Mouse (Mus musculus) frontal cortex, adult (tissue): ENCODE data around the gene Uqcrq.
A peak's percentile ranks its signal among the peaks of the same experiment; 100 is the strongest.

Source experiments
- ATAC-seq: cut with Nextera tagmentation; 2 replicates; pipeline ENCODE4 v1.9.2; 2017; ENCODE audit warnings: mild to moderate bottlenecking, moderate library complexity, mixed read lengths; ENCODE audit not compliant: low TSS enrichment

The Uqcrq gene

DNA sequence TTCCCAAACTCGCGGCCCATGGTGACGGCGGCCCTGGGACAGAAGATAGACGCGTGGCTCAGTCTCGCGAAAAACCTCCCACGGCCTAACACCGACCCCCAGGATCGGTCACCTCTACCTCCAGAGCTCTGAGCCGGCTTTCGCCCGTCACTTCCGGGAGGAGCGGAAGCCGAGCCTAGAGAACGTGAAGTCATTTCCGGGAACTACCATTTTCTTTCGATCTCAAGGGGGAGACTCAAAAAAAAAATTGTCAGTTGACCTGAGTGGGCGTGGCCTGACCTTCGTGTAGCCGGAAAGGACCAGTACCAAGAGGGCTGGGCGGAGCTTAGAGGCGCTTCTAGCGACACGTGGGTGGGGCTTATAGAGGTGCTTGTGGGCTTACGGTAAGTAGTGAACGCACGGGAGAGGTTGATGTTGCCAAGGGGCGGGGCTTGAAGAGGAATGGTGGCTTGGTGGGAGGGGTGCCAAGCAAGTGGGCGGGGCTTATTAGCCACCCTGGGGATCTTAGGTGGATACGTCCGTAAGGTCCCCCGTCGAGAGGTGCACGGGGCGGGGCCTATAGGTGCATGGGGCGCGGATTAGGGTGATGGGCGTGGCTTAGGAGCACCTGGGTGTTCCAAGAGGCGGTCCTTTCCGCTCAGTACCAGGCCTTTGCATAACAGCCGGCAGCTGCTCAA, at the start of gene Uqcrq, which contains the start of gene Gdf9:
Uqcrq (minus strand) TSS at position 162 of the 677 bp plus-strand sequence.
Gdf9 (plus strand) TSS at position 354 of the 677 bp plus-strand sequence.
- ATAC-seq = peak; percentile 88

DNA sequence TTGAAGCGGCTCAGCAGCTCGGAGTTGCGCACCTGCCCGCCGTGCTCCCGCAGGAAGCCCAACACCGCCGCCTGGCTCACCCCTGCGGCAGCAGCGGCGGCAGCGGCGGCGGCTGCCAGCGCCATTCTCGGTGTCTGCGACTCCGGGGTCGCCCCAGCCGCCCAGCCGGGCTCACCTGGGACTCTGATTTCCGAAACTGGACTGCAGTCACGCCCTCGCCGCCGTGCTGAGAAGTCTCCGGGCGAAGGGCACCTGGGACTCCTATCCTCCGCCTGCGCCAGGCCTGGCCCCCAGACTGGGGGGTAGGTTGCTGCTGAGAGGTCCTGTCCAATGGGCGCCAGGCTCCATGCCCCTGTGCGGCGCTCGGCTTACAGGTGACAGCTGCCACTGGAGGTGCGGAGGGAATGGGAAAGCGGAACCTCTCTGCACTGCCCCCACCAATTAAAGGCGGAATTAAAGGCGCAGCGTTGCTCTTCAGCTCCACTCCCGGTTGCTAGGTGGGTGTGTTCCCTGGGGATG, 49.2 kb upstream of the Uqcrq start, which contains the start of the genes Gm9945 and Sowaha:
Gm9945 (plus strand) TSS at position 384 of the 519 bp plus-strand sequence.
Sowaha (minus strand) TSS at position 492 of the 519 bp plus-strand sequence.
- peak; percentile 62 for ATAC-seq

DNA sequence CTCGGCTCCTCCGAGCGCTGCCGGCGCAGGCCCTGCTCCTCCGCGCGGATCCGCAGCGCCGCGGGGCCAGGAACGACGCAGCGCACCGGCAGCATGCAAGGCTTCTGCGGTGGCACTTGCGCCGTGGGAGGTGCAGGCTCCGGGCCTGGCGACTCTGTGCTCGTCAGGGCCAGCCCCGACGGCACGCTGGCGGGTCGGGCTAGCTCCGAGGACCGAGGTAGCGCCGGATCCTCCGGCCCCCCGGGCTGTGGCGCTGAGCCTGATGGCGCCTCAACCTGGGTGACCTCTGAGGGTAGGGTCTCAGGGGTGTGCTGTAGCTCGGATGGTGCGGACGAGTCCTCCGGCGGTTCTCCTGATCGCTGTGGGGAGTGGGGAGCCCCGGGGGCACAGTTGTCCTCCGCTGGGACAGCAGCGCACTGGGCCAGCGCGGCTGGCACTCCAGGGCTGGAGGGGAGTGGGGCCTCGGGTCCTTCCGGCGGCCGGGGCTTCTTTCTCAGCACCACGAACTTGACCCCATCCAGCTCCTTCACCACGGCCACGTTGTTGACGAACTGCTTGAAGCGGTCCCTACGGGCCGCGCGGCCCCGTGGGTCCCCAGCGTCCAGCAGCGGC, 48.6 kb upstream of the Uqcrq start:
- peak; percentile 50 for ATAC-seq

DNA sequence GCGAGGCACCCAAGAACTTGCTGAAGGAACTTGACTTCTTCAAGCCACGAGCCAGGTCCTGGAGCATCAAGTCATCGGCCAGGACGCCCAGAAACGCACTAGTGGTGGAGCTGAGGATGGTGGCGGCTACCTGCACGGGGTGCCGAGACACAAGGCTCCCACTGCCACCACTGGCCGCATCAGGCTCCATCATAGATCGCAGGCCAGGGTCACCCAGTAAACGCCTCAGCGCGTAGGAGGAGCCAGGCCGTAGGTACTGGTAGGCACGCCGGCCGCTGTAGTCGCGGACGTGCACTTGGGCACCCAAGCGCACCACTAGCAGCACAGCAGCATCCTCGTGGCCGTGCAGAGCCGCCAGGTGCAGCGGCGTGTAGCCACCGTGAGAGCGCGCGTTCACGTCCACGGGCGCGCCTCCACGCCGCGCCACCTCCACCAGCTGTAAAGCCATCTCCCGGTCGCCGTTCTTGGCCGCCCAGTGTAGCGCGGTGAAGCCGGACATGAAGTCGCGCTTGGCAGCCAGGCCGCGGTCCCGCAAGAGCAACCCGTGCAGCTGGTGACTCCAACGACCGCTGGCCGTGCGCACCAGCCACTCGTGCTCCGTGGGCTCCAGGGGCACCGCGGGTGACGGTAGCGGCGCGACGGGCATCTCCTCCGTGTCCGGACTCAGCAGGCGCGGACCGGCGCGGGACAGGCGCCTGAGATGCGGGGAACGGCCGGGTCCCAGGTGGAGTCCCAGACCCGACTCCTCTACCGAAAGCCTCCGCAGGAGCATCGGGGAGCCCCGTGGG, 47.9 kb upstream of the Uqcrq start:
- peak; percentile 15; the same call in 1 of the 2 replicates for ATAC-seq

DNA sequence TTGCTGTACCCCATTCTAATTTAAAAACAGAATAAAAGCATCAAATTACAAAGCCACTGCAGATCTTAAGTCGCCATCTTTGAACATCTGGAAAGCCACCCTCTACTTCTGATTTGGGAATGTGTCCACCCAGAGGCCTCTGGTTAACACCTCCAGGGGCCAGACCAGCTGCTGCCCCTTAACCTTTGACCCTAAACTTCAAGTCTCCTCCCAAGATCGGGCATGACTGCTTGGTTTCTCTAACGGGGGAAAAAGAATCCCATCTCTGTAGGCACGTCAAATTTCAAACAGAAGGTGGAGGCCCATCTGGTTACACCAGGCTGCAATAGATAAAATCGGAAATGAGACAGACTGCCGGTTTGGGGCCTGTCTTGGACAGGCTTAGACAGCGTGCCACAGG, 47.2 kb upstream of the Uqcrq start:
- ATAC-seq = no peak

DNA sequence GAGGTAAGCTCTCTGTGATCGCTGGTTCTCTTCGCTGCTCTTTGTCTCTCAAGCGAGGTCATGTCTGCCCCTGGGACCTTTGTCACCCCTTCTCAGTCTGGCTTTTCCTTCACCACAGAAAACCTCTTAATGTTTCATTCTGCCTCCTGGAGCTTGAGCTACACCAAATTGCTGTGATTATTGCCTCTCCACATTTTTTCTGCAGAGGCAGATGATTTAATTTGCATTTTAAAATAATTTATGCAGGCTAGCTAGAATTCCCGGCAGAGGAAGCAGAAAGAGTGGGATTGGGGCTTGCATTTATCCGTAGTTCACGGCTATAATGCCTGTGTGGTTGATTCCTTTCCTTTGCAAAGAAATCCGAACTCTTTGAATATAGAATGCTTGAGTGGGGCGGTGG, 45.0 kb upstream of the Uqcrq start:
- ATAC-seq = peak; percentile 13; the same call in 1 of the 2 replicates

DNA sequence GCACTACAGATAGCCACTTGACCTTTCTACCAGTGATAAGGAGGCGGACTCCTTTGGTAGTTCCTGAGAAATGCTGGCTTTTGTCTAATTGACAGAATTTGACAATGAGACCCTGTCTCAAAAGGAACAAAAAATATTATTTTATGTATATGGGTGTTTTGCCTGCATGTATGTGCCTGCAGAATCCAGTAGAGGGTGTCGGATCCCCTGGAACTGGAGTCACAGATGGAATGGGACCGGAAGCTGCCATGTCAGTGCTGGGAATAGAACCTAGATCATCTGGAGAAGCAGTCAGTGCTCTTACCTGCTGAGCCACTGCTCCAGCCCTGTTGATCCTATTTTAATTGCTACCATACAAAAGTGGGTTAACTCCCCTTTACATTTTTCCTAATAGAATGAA, 42.1 kb upstream of the Uqcrq start:
- no peak for ATAC-seq

DNA sequence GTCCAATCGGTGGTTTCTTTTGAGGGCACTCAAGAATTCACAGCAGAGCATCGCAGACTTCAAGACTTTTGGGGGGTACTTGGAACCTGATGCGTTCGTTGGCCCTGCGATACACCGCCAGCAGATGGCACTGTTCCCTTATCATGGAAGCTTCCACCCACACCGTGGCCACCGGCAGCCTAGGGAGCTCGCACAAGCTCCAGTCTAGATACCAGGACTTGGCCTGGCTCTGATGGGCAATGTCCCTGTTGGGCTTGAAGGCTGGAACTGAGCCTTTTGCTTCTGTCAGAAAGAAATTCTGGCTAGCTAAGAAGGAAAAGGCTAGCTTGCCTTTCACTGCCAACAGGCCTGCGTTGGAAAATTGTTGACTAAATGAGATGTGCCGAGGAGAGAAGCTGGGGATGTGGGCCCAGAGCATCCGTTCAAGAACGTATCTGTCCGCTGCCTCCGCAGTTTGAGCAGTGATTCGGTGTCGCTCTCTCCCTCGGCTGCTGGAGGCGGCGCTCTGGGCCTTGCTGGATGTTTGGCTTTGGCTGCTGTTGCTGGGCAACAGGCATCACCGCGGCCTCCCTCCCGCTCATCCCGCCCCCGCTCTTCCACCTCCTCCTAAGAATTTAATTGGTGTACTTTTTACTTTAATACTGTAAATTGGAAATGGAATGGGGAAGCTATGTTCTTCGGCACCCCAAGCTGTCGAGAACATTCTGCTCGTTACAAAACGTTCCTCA, 39.5 kb upstream of the Uqcrq start, which contains the start of gene Gm9837:
Gm9837 (minus strand) TSS at position 512 of the 728 bp plus-strand sequence.
- ATAC-seq = peak; percentile 73

DNA sequence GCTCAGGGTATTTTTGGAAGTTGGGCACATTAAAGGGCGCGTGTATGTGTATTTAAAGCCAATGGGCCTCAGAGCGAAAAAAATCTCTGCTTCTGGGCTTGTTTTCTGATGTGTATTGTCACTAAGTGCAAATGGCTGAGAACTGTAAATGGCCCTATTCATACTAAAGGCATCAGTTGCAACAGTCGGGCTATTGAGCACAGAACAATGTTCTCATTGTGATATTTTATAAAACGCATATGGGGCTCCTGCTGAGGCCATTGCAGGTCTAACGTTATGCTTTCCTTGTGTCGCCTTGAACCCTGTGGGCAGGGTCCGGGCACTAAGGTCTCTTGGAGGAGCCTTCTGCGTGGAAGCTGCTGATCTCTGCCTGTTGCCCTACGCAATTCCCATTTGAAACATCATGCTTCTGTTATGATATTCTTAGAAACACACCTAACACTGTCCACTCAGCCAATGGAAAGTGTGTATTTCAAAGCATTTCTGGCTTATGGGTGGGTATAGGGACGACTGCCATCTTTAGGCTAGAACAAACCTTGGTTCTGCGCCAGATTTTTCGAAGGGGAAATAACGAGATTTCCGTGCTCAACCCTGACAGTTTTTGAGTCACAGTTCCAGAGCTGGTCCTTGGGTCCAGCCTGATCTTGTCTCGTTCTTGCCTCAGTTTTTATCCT, 38.8 kb upstream of the Uqcrq start:
- ATAC-seq = peak; percentile 7; the same call in 1 of the 2 replicates

DNA sequence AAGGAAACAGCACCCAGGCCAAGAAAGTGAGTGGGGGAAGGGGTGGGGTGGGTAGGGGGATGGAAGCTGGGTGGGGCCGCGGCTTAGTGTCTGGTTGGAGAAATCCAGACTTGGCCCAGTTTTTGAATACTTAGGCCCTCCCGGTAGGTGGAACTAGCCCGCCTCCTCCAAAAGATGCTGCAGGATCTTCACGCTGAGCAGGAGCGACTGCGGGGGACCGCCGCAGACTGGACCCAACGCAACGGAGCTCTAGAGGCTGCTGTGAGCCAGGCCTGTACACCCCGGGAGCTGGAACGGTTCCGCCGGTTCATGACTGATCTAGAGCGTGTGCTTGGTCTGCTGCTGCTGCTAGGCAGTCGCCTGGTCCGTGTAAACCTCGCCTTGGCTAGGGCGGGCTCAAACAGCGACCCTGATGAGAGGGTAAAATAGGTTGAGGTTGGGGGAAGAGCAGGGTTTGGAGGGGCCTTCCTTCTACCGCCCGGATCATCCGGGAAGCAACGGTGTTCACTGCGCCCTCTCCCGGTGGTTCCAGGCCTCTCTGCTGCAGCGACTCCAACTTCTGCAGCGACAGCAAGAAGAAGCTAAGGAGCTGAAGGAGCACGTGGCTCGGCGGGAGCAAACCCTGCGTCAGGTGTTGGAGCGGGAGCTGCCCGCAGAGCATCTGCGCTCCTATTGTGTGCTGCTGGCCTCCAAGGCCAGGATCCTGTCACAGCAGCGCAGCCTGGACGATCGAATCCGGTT, 35.8 kb upstream of the Uqcrq start:
- peak; percentile 44 for ATAC-seq

DNA sequence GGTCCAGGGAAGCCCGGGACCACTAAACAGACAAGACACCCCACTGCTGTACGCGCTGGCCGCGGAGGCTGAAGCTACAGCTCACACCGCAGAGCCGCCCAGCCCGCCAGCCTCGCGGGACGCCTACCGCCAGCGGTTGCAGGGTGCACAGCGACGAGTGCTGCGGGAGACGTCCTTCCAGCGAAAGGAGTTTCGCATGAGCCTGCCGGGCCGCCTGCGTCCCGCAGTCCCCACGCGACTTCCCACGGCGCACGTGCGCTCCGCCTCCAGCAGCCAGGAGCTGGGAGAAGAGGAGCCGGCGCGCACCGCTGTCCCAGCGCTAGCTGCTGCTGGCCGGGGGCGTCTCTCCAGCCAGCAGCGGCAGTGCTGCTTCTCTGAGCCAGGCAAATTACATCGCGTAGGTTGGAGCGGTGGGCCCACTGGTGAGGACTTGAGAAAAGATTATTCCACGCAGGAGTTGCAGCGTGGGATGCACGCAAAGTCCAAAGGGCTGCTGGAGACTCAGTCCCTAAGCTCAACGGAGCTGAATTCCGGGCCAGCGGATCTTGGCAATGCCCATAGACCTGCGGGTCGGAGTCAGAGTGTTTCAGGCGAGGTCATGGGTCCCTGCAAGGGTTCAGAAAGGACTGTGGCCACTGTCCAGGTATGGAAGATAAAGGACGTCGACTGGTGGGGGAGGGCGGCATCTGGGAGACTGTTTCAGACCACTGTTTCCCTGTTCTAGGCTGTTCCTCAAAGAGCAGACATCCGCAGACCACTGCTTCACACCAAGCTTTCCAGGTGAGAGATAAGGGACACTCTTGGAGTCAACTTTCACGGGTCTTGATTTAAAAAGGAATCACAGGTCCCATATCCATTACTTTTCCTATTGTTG, 33.2 kb upstream of the Uqcrq start:
- peak; percentile 64 for ATAC-seq

DNA sequence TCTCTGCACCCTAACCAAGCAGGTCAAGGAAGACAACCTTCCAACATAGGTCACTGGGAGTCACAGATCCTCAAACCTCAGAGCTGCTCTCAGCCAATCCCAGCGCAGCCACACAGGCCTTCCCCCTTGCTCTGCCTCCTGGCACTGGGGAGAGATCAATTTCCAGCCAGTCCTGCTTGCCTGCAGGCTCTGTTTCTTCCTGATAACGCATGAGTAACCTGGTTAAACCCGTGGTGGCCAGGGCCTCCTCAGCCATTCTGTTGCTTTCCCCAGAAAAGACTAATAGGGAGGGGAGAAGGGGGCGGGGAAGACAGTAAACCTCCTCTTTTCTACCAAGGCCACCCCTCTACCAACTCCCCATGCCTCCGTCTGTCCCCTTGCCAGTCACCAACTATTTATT, 31.1 kb upstream of the Uqcrq start:
- ATAC-seq = no peak

DNA sequence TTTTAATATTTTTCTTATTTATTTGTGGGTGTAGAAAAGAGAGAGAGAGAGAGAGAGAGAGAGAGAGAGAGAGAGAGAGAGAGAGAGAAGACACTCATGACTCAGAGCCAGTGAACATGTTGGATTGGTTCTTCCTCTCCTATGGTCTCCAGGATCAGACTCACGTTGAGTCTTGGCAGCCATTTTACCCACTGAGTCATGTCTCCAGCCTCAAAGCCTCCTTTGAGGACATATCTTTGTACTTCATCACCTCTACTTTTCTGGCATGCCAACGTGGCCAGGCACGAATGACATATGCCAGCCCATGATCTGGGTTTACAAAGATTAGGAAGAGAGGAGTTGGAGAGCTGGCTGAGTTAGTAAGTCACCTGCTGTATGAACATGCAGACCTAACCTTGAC, 29.6 kb upstream of the Uqcrq start:
- no peak for ATAC-seq

DNA sequence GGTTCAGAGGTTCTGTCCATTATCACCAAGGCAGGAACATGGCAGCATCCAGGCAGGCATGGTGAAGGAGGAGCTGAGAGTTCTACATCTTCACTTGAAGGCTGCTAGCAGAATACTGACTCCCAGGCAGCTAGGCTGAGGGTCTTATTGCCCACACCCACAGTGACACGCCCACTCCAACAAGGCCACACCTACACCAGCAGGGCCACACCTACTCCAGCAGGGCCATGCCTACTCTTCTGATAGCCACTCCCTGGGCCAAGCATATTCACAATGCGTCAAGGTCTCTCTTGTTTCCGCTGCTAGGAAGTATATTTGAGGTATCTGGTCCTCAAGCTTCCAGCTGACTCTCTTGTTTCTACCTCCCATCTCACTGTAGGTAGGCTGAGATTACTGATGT, 28.4 kb upstream of the Uqcrq start:
- no peak for ATAC-seq

DNA sequence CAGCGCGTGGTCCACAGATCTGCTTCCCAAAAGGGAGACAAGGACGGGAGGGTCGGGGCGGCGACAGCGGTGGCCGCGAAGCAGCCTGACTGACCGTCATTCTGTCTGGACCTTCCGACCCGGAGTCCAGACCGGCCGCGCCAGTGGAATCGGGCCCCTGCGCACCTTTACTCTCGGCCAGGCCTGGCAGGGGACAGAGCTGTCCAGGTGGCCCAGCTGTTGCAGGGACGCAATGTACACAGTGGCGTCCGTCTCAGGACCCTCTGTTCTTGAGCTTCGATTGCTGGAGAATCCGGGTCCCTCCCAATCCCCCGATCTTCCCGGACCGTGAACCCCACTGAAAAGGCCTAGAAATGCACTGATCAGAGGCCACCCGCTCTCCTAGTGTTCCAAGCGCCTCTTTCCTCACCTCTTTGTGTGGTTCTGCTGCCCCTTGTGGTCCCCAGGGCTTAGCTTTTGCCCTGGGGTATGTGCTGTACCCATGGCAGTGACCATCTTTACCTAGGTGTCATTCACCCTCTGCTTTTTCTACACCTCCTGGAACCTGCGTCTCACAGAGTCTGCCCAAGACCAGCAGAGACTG, 26.8 kb upstream of the Uqcrq start:
- ATAC-seq = no peak

DNA sequence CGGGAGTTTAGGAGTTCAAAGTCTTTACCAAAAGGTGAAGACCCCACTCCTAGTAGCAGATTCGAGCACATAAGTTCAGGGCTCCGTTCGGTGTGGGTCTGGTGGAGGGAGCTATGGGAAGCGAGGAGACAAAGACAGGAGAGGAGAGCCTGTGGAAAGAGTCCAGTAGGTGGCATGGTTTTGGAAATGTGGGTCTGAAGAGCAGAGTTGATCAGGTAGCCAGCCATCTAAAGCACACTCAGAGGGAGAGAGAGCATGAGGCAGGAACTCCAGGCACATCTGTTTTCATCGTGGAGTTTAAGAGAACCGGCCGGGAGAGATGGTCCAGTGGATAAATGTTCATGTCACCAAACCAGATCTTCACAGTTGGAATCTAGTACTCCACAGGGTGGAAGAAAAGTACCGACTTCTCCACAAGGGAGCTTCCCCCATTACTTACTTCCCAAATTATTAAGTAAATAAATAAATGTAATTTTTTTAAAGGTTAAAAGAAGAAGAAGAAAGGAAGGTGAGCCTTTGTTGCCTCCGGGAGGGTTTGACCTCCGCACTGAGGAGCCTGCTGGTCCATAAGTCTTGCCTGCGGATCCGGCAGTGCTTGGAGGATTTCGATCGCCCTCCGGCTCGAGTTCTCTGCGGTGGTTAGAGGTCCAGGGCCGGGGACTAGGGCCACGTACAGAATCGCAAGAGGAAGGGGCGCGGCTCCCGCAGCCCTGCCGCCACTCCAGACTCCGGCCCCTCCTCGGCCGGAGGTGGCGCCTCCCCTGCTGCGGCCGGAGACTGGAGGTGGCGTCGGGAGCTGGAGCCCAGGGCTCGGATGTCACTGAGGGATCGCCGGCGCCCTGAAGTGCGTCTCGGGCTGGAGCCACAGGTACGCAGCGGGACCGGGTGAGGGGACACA, 26.1 kb upstream of the Uqcrq start, which contains the start of the genes Gm10447 and Shroom1:
Gm10447 (minus strand) TSS at position 637 of the 898 bp plus-strand sequence.
Shroom1 (plus strand) TSS at position 732 of the 898 bp plus-strand sequence.
- ATAC-seq = peak; percentile 51; the same call in 1 of the 2 replicates

DNA sequence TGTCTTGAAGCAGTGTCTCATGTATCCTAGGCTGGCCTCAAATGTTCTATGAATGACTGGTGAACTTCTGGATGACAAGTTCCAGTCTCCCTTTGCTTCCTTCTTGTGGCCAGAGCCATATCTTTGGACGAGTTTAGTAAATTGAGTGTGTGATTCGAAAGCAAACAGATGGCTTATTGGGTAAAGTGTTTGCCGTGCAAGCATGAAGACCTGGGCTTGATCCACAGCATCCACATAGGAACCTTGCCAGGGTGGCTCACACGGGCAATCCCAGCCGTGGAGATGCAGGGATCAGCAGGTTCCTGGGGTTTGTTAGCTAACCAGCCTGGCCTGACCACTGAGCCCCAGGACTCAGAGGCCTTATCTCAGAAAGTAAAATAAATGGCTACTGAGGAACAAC, 22.4 kb upstream of the Uqcrq start:
- ATAC-seq = no peak
